Mouse (Mus musculus) gastrocnemius, postnatal 14 days (tissue): ENCODE data around the gene Cachd1. TPM values are rescaled to one million over a fixed set of nuclear protein-coding genes. Genes with fewer than 3 reads are reported as not detected.

Experiments used
- total RNA-seq, 2 experiments: library from RNA; stranded (reverse); gene quantifications; 2 replicates each; pipeline ENCODE4 v1.2.3; 2021

The Cachd1 gene
- total RNA-seq, 2 experiments from 2014 or later = 5.0 to 5.2 TPM

Other genes with a start within 250 kb of the Cachd1 start
- gene Gm10577, start 244.0 kb downstream of the Cachd1 start, total RNA-seq = not detected